Mouse (Mus musculus): ENCODE results near the gene Rps6.

GRCm38 (mm10) chr4:86881178-86881577, 24.0 kb upstream of the Rps6 start:
- TF ChIP-seq CTCF (IDR thresholded peaks at IDR 0.05; ENCODE audit: insufficient read depth, low read depth, low read length) (no peak), POLR2A (IDR thresholded peaks at IDR 0.05; ENCODE audit: insufficient read depth, low read depth, low read length) (no peak)

Measured in olfactory bulb, adult 2 months (tissue).